Mouse (Mus musculus) mature B cell (primary cell): Measurements from ENCODE around the gene Mrgpra3.

Experiments
- in situ Hi-C: fragments of 300-500 bp; cut with MboI; formaldehyde crosslinking; loops from 2 replicates; pipeline ENCODE4 v1.14.3; 2019

Gene Mrgpra3

DNA sequence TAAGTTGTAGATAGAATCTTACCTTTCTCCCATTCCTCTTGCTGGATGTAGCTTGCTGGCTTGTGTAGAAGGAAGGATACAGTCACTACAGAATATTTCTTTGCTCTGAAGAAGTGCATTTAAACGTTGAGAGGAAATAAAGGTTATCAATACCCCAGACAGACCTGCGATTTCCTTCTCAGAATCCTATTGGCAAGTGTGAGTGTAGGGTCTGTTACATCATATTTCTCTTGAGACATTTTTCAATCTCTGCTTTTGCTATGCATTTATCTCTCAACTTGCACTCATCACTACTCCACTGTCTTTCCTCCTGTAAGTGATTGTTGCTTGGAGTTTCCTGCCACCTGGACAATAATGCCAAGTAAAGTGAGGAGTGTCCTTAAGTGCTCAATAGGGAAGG is at the start of gene Mrgpra3:
Mrgpra3 (minus strand) TSS at position 101 of the 400 bp plus-strand sequence.
- in situ Hi-C loops = no loop called here
